Mouse (Mus musculus) layer of hippocampus, adult 6 months (tissue): ENCODE results near the gene AI464131. TPM values are rescaled to one million over a fixed set of nuclear protein-coding genes. Genes with fewer than 3 reads are reported as not detected.

Experiments
- long read RNA-seq, 2 experiments: library from polyadenylated mRNA; unstranded; transcript quantifications; one replicate each; pipeline ENCODE4 v2.0.0; 2019 to 2020
- polyA plus RNA-seq: library from polyadenylated mRNA; unstranded; fragments of <200 nt; fragmentation: Nextera tagmentation; gene quantifications from 2 replicates; pipeline ENCODE4 v1.2.3, GENCODE M21; 2021

The AI464131 gene
- polyA plus RNA-seq: 13.9 and 17.0 TPM in 2 replicates
- long read RNA-seq, experiment 1, full-length matches to known transcripts: 14 of 19 reads
- long read RNA-seq, experiment 1, partial matches to known transcripts: 0 of 19 reads
- long read RNA-seq, experiment 1, other reads (novel, unspliced or antisense): 5 of 19 reads
- long read RNA-seq, experiment 2, full-length matches to known transcripts: 84 of 101 reads
- long read RNA-seq, experiment 2, partial matches to known transcripts: 0 of 101 reads
- long read RNA-seq, experiment 2, other reads (novel, unspliced or antisense): 17 of 101 reads

DNA sequence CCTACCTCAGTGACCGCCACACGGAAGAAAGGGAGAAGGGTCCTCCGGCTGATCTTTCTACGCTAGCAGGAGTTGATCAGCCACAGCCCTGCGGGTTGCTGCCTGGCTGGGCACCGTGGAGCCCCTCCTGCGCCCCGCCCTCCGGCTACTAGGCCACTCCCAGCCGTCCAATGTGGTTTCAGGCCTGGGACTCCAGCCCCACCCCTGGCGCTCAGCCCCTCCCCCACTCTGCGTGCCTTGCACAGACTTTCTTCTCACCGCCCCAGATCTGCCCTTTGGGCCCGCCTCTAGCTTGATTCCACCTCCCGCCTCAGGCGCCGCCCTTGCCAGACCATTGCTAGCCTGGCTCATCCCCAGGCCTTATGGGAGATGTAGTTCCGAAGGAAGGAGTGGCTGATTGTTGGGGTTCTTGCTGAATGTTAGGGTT lies at the start of gene AI464131:
AI464131 (minus strand) TSS at position 91 of the 427 bp plus-strand sequence.

GRCm38 (mm10) chr4:41517233-41517632 lies 14.4 kb upstream of the AI464131 start, which contains the start of gene 1110017D15Rik:
TSS of gene 1110017D15Rik (minus strand) at chr4:41517333.

GRCm38 (mm10) chr4:41464345-41465286 lies 38.3 kb downstream of the AI464131 start, which contains the start of the genes Kif24 and Nudt2:
TSS of gene Kif24 (minus strand) at chr4:41464887.
TSS of gene Nudt2 (plus strand) at chr4:41465151.

Other genes starting within 250 kb of the AI464131 start
- 16.2 and 17.2 TPM in 2 replicates for gene Ubap2, start 227.9 kb downstream of the AI464131 start, polyA plus RNA-seq
- gene Dcaf12, start 188.2 kb downstream of the AI464131 start, polyA plus RNA-seq: 34.8 and 40.0 TPM in 2 replicates
- gene Ubap1, start 154.1 kb downstream of the AI464131 start, polyA plus RNA-seq: 18.0 and 22.2 TPM in 2 replicates
- 0.48 and 0.67 TPM in 2 replicates for gene Kif24, start 38.2 kb downstream of the AI464131 start, polyA plus RNA-seq
- gene Nudt2, start 37.9 kb downstream of the AI464131 start, polyA plus RNA-seq: 99.2 and 101 TPM in 2 replicates
- 17.0 and 32.8 TPM in 2 replicates for gene 1110017D15Rik, start 14.3 kb upstream of the AI464131 start, polyA plus RNA-seq
- 14.7 and 21.7 TPM in 2 replicates for gene Fam219a, start 66.5 kb upstream of the AI464131 start, polyA plus RNA-seq
- 6.0 and 7.7 TPM in 2 replicates for gene Dnaic1, start 66.7 kb upstream of the AI464131 start, polyA plus RNA-seq
- 58.1 and 69.0 TPM in 2 replicates for gene Enho, start 137.2 kb upstream of the AI464131 start, polyA plus RNA-seq
- gene Cntfr, start 194.0 kb upstream of the AI464131 start, polyA plus RNA-seq: 12.8 and 15.1 TPM in 2 replicates
- gene Il11ra1, start 196.9 kb upstream of the AI464131 start, polyA plus RNA-seq: 39.2 and 43.2 TPM in 2 replicates
- gene Rpp25l, start 210.5 kb upstream of the AI464131 start, polyA plus RNA-seq: 62.9 and 67.4 TPM in 2 replicates
- gene Dctn3, start 220.1 kb upstream of the AI464131 start, polyA plus RNA-seq: 244 and 258 TPM in 2 replicates
- 0.08 TPM in 1 of 2 replicates, not detected in the other for gene Arid3c, start 228.1 kb upstream of the AI464131 start, polyA plus RNA-seq